Mouse (Mus musculus) retina, postnatal 7 days (tissue): Measurements from ENCODE around the gene Col6a6.

ENCODE experiments used
- DNase-seq: peaks from one replicate; pipeline ENCODE4 v3.0.0-alpha.2; 2012; ENCODE audit warnings: low read depth, low spot score

The Col6a6 gene

GRCm38 (mm10) chr9:105739446-105739845 is 88.5 kb downstream of the Col6a6 start:
- DNase-seq: no peak

- DNase-seq: no peak
Measured at GRCm38 (mm10) chr9:105737448-105737847, 90.5 kb downstream of the Col6a6 start.

DNA sequence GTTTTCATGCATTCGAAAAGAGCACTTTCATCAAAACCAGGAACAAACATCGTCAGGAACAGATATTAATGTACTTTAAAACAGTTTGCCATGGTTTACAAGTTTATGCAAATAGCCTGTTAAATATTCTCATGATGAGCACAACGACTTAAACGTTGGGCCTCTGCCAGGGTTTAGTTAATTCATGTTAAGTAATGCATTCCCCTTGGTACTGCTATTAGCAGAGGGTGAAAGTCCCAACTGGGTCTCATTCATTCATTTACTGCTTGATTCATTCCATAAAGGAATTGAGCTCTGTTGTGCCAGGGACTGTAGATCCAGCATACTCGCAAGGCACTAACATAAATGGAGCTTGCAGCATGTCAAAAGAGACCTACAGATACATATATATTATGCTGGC is 92.8 kb downstream of the Col6a6 start:
- DNase-seq: no peak

- DNase-seq: no peak
Measured at GRCm38 (mm10) chr9:105734651-105735050, 93.3 kb downstream of the Col6a6 start.

- no peak for DNase-seq
Measured at GRCm38 (mm10) chr9:105731976-105732375, 96.0 kb downstream of the Col6a6 start.

DNA sequence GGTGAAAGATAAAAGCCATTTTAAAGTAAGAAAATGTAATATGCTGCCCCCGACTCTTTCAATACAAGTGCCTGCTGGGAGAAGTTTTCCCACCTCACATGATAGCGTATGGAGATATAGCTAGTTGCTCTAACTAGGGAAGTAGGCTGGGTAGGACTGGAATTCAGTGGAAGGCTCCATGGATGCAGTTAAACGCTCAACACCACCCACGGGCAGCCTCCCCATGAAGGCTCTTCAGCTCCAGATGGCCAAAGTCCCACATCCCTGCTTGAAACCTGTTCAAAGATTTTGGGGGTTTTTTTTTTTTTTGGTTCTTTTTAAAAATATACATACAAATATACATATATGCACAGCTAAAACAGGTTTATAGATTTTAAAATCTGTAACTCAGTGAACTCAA is 107.5 kb downstream of the Col6a6 start:
- no peak for DNase-seq

GRCm38 (mm10) chr9:105719851-105720395 is 108.0 kb downstream of the Col6a6 start:
- DNase-seq: no peak

GRCm38 (mm10) chr9:105719367-105719766 is 108.6 kb downstream of the Col6a6 start:
- no peak for DNase-seq

GRCm38 (mm10) chr9:105712049-105712448 is 115.9 kb downstream of the Col6a6 start:
- no peak for DNase-seq

GRCm38 (mm10) chr9:105705011-105705410 is 122.9 kb downstream of the Col6a6 start:
- DNase-seq: no peak

GRCm38 (mm10) chr9:105704226-105704932 is 123.6 kb downstream of the Col6a6 start:
- no peak for DNase-seq

- no peak for DNase-seq
Measured at GRCm38 (mm10) chr9:105701966-105702365, 126.0 kb downstream of the Col6a6 start.

DNA sequence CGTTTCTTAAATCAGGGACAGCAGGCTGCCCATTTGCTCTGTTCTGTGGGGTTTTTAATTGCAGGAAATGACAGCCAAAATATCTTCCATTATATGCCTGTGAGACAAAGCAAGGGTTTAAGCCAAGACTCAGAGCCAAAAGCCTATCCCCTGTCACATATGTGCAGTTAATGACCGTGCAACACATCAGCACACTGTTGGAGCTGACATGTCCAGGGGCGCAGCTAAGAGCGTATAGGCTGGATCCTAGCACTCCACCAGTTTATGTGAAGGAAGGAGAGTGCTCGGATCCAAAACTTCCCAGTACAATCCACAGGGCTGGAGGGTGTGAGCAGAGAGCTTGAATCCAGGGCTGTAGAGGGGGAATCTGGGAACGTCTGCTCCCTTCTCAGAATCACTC is 127.3 kb downstream of the Col6a6 start:
- no peak for DNase-seq

- DNase-seq: no peak
Measured at GRCm38 (mm10) chr9:105697764-105698396, 130.1 kb downstream of the Col6a6 start.

DNA sequence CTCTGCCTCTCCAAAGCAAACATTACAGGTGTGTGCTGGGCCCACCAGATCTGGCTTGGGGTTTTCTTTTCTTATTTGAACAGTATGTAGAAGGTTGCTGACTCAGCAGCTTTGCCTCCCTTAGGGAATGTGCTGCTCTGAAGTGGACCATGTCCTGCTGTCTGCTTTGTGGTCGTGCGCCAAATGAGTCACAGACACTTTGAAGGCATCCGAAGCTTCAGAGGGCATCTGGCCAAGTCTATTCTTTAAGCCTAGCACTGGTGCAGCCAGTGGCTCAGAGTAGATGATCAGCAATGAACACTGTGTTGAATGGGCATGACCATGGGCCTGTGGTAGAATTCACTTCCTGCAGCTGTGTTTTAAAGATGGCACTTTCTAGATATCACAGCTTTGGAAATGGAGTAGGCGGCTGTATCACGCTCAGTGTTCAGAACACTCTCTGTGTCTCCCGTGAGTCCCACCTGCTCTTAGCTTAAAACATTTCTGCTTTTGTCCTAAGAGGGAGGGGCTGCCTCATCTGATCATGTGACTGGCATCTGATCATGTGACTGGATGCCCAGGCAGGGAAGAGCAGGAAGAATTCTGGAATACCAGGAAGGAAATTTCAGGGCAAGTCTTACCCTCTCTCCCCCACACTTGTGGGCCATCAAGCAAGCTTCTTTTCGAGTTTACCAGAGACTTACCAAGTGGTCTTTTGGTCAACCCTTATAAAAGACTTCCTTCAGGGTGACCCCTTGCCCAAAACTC is 131.0 kb downstream of the Col6a6 start:
- no peak for DNase-seq

DNA sequence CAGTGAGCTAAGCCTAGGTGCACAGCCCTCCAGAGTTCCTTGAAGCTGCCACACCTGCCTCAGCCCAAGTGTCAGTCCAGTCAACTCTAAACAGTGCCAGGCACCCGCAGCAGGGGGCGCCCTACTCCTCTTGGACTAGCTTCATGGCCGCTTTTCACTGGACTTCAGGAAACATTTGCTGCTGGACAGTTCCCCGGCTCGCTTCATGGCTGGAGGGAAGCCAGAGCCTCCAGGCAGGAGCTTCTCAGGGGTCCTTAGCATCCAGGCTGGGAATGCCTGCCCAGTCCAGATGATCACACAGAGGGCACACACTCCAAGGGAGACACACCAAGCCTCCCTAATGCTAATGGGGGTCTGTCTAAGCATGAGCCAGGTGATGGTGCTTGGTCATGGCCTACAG is 134.1 kb downstream of the Col6a6 start:
- peak; percentile 47 for DNase-seq

- DNase-seq: no peak
Measured at GRCm38 (mm10) chr9:105693056-105693455, 134.9 kb downstream of the Col6a6 start.

DNA sequence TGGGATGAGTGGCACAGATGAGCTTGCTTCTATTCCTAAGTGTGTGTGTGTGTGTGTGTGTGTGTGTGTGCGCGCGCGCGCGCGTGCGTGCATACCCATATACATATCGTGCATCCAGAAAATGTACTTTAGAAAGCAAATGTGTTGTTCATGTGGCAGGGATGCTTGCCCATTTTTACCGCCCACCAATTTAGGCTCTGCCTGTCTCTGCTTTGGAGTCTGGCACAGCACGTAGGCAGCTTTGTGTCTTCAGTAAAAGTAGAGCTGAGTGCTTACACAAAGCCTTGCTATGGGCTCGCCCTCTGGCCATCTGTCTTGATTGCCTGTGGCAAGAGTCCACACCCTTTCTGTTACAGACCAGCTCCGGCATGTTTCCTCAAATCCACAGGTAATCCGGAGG is 135.5 kb downstream of the Col6a6 start:
- no peak for DNase-seq

DNA sequence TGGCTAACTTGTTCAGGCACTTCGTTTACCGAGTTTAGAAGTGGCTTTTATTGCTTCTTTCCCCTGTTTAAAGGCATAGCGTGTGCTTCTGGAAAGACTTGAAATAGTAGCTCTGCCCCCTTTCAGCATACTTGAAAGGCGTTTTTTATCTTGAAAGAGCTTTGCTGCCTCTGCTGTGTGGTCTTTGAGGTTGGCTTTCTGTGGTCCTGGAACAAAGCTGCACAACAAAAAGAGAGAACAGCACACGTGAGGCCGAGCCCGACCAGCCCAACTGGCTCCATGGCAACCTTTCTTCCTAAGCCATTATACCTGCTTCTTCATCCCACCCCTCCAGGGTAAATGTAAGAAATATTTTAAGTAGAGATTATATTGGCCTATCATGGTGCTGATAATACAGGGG is 138.5 kb downstream of the Col6a6 start:
- DNase-seq: no peak

DNA sequence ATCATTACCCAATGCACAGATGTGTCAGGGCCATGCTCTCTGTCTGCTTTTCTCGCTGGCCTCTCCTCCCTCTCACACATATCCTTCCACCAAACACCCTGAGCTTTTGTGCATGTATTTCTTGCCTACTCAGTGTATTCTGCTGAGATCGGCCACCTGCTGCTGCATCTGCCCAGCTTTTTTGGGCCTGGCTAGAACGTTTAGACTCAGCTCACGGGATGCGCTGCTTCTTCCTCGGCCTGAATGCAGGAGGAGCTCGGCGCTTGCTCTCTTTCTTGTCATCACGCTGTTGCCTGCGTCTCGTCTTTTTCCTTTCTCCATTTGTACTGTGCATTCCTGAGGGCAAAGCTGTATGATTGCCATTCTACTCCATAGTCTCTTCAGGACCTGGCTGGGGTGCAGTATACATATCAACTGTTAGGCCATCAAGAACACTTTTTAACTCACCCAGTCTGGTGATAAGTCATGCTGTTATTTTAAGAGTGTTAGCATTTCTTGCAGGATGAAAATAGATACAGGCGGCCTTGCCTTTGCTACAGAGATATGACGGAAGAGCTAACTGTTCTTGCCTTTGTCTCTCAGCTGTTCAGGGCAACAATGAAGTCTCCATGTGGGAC is 143.3 kb downstream of the Col6a6 start:
- DNase-seq: no peak

DNA sequence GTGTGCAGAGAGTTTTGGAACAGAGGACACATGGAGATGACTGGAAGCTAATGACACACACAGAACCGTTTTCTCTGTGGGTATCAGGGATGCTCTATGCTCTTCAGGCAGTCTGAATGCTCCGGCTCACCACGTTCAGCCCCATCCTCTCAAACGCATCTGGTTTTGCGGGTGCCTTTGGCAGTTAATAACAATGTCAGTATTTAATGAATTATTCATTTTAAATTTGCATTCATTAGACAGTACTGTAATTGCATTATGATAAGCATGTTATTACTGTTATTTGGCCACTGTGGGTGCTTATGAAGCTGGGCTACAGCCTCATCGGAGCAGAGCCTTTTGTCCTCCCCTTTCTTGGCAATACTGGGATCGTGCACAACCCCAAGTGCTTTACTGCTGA is 146.6 kb downstream of the Col6a6 start:
- no peak for DNase-seq

DNA sequence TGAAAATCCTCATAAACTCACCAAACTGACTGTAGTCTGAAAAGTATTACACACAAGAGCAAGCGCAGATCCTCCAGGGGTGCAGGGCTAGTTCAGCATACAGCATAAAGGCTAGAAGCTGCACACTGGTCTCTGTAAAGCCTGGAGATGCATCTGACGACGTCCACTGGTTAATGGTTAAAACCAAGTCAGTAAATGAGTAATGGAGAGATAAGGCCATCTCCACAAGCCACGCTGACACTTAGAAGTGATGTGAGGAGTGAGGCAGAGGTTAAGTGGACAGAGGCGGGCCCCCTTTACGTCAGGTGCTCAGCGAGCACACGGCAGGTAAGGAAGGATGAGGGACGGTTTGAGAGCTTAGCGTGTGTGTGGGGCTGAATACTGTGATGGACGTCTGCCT is 152.0 kb downstream of the Col6a6 start:
- no peak for DNase-seq
